Mouse (Mus musculus) liver, embryonic 14.5 days (tissue): Measurements from ENCODE around the gene Ptpn4.

Experiments
- CTCF ChIP-seq: IDR thresholded peaks from 2 replicates; pipeline ENCODE4 v1.5.1; 2016; ENCODE audit warnings: antibody characterized with exemption, low read depth, control low read depth
- EP300 ChIP-seq: IDR thresholded peaks from 2 replicates; pipeline ENCODE4 v1.6.1; 2016; ENCODE audit warnings: antibody characterized with exemption, low read depth

- TF ChIP-seq CTCF (no peak), EP300 (no peak)
These were observed 866 bp downstream of the Ptpn4 start for GRCm38 (mm10) chr1:119836479-119837015.
